Mouse (Mus musculus) thymus, postnatal 36 days (tissue): ENCODE measurements at regions not wholly inside any gene's neighbourhood (a gene's known extent, or its start where the extent isn't known, plus 50 kb on each side); places are given as distances from the start of the nearest gene placed in this dataset.

Experiments
- DNase-seq, 2 experiments: peaks; one replicate each; pipeline ENCODE4 v3.0.0; 2022; ENCODE audit warnings: mixed read lengths in 2 of 2

DNA sequence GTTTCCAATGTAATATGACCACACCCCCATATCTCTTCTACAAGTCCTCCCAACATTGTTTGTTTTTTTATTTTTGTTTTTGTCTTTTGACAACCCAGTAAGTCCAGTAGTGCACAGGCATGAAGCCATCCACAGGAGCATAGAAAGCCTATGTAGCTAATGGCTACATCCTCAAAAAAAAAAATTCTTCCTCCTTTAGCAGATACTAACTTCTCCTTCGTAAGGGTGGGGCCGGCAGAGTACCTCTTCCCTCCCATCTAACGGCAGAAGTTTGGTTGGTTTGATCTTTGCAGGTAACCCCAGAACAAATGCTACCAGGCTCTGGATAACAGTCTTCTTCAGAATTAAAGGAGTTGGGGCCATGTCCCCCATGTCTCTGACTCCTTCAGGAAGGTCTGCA, 158.9 kb downstream of the Ly86 start:
- DNase-seq: no peak

DNA sequence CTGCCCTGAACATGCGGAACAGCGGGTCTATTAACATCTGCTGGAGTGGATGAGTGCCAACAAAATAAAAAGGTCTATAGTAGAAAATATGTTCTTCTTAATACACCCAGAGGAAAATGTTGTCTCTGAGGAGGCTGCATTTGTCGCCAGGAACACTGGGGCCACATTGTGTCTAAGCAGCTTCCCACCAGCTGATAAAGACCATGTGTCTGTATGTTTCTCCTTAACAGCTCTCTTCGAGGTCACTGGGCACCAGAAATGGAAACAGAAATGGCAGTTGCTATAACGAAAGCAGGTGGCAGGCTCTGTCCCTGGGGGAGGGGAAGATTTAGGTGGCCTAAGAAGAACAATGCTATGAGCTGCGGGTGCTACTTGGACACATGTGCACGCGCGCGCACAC, 159.4 kb downstream of the Ly86 start:
- no peak for DNase-seq

DNA sequence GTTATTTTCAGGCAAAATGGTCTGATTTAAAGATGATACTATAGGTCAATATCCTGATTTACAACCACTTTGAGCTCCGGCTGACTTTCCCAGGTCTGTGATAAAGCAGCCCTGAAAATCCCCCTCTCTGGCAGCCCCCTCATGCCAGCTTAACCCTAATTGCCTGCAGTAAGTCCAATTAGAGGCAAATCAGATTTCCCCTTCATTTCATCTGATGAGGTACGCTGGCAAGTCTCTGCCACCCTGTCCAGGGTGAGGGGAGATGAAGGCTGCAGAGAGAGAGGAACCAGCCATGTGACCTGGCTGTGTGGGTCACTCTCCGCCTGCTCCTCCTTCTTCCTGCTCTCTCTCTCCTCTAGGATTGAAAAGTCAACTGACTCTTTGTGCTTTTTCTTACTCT, 160.6 kb downstream of the Ly86 start:
- DNase-seq: no peak

DNA sequence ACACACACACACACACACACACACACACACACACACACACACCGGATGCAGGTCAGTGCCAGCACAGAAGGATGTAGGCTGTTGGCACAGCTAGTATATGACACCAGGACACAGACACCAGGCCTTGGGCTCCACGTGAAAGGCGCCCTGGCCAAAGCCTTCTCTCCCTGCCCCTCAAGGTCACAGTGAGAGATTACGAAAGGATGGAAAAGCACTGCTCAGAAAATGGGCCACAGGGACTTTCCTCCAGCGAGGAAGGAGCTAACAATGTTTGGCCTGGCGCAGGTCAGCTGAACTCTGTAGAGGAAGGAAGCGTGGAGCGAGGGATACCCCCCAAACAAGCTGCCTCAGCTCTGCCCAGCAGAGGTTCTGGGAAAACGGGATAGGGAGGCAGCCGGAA, 161.0 kb downstream of the Ly86 start:
- DNase-seq: no peak

DNA sequence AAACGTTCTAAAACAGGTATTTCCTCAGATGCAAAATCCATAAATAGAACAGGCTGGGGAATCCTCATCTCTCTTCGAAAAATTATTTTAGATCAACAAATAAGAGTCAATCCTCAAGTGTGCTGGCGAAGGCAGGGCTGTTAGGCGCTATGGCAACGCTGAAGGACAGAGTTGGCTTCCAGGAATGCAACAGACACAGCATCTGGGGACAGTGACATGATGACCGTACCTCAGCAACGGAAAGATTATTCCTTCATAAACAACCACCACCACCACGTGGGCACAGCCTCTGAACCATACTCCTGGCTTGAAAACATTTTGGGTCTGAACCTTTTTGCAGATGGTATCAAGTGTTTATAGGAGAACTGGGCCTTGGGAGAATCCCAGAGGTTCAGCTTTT, 161.7 kb downstream of the Ly86 start:
- DNase-seq: no peak

DNA sequence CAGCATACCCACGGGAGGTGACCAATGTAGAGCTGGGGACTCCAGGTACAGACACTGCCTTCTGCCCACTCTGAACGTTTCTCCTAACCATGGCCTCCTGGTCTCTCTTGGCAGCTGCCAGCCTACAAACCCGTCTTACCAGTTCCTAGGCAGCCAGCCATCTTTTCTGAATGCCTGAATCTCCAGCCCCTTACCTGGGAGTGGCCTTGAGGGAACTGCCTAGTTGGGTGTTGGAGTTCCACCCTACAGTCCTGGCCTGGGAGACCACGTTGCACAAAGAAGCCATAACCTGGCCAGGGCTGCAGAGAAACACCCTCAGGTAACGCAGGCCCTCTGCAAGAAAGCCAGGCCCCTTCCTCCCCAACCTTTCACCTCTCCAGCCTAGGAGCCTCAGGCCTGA, 162.1 kb downstream of the Ly86 start:
- no peak for DNase-seq

DNA sequence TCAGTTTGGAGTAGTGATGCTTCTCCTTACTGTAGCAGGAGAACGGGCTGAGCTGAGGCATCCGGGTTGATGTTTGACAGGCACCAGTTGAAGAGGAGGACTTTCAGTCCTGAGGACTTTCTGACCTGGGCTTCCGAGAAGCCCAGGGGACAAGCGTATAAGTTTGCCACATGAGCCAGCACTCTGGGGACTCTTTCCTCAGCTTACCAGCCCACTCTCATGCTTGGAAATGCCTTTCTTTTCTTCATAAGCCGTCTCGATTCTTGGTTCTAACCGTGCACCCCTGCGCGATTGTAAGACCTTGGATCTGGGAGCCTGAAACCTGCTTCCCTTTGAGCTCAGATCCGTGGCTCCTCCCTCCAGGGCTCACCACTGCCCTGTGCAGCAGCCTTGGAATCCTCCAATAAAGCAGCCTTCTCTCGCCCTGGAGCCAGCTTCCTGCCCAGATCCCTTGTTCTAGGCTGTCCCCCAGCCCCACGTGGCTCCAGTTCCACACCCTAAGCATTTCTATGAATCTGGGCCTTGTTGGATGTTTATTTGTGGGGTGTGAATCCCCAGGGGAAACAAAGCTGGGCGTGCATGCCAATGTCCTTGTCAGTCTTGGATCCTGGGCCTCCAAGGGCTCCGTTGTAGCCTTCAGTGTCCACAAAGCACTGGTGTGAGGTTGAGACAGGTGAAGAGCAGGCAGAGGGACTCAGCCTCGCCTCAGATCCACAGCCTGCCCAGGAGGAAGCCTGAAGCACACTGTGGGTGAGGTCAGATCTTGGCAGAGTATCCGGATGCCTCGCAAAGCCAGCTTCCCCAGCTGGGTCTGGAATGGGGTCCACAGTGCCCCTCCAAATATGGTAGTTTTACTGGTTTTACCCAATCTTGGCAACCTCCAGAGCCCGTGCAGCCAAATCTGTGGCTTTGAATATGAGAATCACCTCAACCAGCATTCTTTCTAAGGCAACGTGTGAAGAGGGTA, 163.7 kb downstream of the Ly86 start:
- no peak for DNase-seq

DNA sequence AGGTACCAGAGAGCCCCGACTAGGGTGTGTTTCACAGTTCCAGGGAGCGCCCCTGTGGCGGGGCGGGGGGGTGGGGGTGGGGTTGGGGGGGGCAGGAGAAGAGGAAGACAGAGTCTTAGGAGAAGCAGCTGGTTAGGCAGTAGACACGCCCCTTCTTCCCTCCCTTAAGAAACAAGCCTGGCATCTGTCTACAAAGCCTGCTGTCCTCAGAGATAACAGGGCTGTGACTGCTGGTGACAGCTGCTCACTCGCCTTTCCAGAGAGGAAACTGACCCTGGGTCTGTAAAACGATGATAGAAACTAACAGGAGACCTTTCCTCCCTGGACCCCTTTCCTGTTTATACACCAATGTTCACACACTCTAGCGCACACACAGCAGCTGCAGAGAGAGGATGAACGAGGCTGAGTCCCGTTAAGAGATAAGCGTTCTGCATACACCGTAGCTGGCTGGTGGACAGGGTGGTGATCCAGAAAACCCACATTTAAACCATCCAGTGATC, 164.4 kb downstream of the Ly86 start:
- DNase-seq: peak in 1 of 2 experiments; percentile 27

DNA sequence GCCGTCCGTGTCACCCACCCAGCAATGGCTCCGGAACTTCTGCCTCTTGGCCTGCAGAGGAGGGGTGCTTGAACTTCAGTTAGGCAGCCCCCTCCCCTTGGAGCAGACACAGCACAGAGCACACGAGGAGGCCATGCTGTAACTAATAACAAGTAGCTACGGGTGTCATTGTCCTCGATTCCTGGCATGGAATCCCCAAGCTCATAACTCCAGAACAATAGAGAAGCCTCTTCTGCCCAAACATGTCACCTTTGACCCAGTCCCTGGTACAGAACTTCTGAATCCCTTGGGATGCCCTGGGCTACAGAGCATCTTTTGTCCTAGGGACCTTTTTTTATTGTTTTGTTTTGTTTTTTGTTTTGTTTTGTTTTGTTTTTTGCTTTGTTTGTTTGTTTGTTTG, 165.5 kb downstream of the Ly86 start:
- DNase-seq: no peak

DNA sequence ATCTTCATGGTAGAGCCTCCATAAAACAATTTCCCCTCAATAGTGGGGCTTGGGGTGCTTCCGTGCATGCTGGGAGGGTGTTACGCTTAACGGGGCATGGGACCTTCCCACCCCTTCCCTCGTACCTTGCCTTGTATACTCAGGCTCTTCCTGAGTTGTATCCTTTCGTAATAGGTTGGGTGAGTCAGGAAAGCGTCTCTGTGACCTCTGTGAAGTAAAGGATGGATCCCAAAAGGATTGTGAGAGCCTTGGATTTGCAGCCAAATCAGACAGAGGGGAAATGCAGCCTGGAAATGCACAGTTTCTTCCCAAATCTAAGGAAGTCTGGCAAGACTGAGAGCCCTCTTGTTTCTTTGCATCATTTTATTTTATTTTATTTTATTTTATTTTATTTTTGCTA, 166.0 kb downstream of the Ly86 start:
- no peak for DNase-seq

DNA sequence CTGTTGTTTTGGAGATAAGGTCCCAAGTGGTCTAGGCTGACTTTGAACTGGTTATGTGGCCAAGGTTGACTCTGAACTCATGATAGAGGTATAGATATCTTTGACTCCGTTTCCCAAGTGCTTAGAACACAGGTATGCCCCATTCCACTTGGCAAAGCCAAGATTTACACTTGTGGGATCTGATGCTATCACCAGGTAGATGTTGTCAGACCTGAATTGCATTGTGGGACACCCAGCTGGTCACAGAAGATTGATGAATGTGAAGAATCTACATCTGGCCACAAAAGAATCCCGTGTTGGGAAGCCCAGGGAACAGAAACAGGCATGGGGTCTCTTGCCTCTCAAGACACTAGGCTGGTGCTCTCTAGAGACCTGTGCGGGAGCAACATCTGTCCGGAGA, 166.4 kb downstream of the Ly86 start:
- DNase-seq: no peak

DNA sequence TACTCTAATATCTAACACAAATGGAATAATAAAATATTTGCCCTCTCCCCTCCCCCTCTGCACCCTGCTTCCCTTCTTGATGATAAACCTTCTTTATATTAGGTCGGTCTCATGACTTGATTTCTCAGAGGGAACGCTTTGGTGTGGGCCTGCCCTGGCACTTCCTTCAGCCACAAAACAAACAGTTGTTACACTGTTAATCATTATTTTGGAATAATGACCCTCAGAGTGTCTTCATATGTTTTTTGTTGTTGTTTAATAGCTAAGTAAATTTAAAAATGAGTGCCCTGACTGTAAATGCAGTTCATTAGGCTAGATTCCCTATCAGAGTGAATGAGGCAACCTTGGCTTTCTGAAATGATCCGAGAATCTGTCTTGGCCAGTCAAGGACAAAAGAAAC, 167.8 kb downstream of the Ly86 start:
- no peak for DNase-seq

DNA sequence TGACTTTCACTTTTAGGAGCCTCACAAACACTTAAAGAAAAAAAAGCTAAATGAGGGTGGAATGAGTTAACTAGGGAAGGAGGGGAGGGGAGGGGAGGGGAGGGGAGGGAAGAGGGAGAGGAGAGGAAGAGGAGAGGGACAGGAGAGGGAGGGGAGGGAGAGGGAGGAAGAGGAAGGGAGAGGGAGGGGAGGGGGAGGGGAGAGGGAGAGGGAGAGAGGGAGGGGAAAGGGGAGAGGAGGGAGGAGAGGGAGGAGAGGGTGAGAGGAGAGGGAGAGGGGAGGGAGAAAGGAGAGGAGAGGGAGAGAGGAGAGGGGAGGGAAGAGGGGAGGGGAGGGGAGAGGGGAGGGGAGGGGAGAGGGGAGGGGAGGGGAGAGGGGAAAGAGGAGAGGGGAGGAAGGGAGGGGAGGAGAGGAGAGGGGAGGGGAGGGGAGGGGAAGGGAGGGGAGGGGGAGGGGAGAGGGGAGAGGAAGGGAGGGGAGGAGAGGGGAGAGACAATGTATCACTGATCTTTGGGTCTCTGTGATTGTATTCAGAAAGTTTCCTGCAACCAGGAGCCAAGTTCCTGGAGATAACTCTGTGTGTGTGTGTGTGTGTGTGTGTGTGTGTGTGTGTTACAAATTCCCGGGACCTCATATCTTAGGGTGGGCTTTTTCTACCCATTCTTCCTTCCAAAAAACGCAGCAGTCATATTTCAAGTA, 168.3 kb downstream of the Ly86 start:
- DNase-seq: no peak

DNA sequence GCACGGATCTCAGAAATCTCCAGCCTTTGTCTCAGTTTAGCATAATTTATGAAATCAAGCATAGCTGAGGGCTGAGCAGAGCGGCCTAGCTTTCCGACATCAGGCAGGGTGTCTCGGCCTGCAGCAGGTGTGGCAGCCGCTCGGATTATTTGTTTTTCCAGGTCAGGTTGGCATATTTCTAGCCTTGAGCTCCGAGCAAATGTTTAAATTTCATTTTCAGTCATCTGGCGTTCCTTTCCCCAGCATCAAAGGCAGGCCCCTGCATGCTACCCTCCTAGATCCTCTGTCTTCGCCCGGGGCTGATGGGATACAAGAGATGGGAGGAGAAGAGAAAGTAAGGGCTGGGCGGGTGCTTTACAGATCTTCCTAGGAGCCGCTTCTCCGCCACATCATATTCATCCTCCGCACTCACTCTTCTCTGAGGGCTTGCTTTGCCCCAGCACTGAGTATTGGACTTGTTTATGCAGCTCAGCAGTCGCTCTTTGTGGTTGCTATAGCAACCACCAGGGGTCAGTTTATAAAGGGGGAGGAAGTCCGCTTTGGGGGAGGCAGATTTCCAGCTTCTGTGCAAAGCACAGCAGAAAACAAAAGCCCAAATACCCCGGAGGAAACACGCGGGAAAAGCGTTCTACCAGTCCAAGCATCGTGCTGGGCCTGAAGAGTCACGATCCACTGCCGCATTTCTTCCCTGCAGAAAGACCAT, 169.0 kb downstream of the Ly86 start:
- DNase-seq: no peak

DNA sequence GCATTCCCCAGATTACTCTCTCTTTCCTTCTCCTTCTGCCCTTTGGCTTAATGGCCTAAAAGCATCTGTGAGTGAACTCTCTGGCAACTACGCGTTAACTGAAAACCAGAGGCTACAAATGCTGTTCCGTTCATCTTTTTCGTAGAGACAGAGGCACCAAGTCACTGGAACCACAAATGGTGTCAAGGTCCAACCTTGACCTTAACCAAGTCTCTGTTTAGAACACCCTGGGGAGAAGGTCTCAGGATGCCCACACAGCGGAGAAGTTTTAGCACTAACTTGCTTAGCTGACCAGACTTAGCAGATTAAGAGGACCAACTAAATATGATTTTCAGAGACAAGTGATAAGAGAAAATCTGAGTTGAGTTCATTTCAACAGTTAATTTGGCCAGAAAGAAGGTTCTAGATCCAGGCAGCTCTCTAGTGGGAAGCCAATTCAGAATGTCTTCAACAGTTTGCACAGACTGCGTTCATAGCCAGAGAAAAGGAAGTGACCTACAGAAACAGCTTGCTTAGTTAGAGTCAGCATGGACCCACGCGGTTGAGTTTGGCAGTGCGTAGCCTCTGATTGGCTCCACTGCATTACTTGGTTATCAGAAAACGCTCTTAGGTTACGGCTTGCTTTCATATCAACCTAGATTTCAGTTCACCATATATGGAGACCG, 169.8 kb downstream of the Ly86 start:
- no peak for DNase-seq

DNA sequence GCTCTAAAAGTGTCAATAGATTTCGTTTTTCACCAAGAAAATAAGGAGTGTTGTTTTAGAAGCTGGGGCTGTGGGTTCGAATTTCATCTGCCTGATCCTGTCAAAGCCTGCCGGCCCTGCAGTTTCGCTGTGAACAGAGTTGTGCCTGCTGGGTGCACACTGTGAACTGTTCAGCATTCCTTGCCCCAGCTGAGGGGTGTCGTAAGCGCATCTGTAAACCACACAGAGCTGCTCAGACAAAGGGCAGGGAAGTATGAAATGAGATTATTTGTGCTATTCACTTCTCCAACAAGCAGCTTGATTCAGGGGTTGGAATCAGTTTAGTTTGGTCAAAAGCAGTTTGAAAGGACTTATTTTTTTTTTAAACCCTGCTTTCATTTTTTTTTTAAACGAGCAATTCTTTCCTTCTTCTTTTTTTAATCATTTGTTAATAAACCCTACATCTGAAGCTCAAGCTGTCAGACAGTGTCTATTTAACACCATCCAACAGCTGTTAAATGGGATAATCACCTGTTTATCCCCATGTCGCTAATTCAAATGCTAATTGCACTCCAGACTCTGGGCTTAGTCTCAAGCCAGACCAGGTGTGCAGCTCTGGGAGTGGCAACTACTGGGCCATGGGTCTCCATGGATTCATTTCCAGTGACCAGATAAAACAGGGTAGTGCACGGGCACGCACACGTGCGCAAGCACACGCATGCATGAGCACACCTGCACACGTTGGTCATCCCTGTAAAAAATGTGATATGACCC, 172.2 kb downstream of the Ly86 start:
- no peak for DNase-seq

DNA sequence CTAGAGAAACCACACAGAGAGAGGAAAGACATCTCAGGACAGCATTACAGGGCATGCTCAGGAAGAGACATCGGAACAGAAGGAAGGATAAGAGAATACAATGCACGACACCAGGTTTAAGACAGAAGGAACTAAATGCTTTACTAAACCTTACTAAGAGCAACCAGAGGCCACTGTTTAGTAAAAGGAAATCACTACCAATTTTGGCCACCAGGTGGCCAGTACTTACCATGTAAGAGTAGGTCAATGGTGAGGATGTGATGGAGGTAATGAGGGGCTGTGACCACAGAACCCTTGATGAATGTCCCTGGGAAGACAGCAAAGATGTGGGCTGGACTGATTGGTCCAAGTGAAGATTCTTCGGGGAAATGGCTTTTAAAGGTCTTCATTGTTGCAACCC, 174.9 kb downstream of the Ly86 start:
- no peak for DNase-seq

DNA sequence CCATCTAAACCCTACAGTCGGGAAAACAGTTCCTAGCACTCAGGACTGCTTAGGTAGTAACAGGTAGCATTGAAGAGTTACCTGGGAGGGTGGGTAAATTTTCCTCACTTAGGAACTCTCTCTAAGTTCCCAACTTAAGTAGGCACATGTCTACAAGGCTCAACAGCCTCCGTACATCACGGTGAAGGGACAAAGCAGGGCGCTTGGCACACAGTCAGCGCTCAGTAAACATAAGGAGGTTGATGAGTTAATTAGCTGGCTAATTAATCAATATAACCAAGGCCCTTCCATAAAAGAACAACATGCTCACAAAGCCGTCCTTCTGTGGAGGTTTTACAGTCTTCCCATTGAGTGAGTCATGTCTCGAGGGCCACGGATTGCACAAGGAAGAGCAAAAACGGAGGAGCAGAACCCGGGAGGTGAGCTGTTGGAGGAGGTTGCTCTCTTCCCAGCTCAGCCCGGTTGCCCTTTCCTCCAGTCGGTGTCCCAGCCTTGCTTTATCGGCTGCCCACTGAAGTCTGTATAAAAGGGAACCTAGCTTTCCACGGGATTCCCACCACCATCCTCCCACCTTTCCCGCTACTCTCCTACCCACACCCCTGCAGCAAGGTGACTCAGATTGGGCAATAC, 180.2 kb downstream of the Ly86 start:
- no peak for DNase-seq

DNA sequence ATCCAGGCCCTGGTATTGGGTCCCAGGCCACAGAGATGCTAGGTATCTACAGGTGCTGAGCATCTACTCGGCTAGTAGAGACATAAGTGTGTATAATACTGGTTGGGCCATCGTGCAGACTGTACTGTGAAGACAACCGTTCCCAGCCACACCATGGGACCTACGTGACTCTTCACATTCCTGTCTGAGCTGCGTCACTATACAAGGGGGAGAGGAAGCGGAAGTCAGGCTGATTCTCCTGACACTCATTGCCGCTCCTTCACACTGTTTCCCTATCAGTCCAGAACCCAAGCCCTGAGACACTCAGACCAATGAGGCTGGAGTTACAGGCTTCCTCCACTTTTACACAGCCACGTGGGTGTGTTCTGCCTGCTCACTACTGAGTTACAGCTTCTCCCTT, 181.1 kb downstream of the Ly86 start:
- no peak for DNase-seq

DNA sequence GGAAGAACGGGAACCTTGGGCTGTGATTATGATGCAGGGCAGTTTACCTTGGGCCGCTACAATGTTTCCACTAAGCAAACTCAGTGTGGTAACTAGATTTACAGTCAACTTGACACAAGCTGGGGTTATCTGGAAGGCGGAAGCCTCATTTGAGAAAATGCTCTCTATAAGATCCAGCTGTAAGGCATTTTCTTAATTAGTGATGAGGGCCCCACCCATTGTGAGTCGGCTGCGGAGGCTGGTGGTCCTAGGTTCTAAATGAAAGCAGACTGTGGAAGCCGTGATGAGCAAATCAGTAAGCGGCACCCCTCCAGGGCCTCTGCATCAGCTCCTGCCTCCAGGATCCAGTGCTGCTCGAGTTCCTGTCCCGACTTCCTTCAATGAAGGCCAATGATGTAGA, 183.4 kb downstream of the Ly86 start:
- DNase-seq: no peak

DNA sequence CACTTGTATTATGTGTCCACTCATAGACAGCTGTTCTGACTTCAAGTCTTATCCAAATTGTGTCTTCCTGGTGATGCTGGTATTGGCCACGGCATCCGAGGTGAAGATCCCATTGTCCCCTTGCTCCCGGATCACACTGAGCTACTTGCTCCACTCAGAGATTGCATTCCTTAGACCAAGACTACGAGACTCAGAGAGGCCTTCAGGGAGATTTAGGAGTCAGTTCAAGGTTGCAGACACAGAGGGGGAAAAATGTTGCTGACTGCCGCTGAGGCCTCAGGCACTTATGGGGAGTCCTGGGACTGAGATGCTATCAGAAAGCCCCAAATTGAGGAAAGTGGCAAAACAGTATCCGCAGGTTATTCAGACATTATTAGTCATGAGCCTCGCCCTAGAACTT, 183.9 kb downstream of the Ly86 start:
- no peak for DNase-seq
